Mouse (Mus musculus) liver, adult 2 months (tissue): ENCODE measurements around the gene Ttc9c.

Experiments used
- CTCF ChIP-seq: fragments of 200-500 bp; IDR thresholded peaks from 2 replicates; pipeline ENCODE4 v1.5.1; 2011; ENCODE audit warnings: low read depth, low read length, control low read depth
- POLR2A ChIP-seq: fragments of 200-500 bp; IDR thresholded peaks from 2 replicates; pipeline ENCODE4 v1.6.1; 2011; ENCODE audit warnings: low read length, control low read depth; ENCODE audit not compliant: insufficient read depth; ENCODE audit errors: extremely low read depth

GRCm38 (mm10) chr19:8789171-8789570 lies 30.0 kb downstream of the Ttc9c start:
- TF ChIP-seq CTCF (no peak), POLR2A (no peak)
